Mouse (Mus musculus) C2C12 (cell line): ENCODE measurements around the gene Fbxw11.

Experiments used
- CTCF ChIP-seq: IDR thresholded peaks from one replicate; pipeline ENCODE4 v1.5.1; 2011; ENCODE audit not compliant: control insufficient read depth, insufficient read depth, insufficient read length
- FOSL1 ChIP-seq: IDR thresholded peaks from one replicate; pipeline ENCODE4 v1.8.0; 2011; ENCODE audit warnings: mild to moderate bottlenecking, low read length; ENCODE audit not compliant: poor library complexity, insufficient read depth, severe bottlenecking
- MAX ChIP-seq: IDR thresholded peaks from one replicate; pipeline ENCODE4 v1.6.1; 2011; ENCODE audit warnings: mild to moderate bottlenecking, control low read depth
- MYOD1 ChIP-seq: IDR thresholded peaks from one replicate; pipeline ENCODE4 v1.6.1; 2011; ENCODE audit warnings: low read depth; ENCODE audit not compliant: control insufficient read depth, insufficient read length
- USF1 ChIP-seq: IDR thresholded peaks from one replicate; pipeline ENCODE4 v1.6.1; 2011; ENCODE audit warnings: low read depth, mild to moderate bottlenecking, control low read depth, moderate library complexity

DNA sequence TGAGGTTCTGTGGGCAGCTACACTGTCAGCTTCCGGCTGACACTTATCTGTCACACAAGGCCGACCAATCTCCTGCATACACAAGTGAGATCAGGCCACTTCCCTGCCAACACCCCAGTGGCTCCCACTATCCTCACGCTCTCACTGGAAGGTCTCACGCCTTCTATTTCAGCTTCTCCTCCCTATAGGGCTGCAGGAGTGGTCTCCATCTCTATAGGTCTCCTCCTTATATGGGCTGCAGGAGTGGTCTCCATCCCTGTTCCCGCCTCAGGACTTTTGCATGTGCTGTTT lies 110.0 kb downstream of the Fbxw11 start:
- TF ChIP-seq CTCF (no peak), MAX (no peak), USF1 (no peak), FOSL1 (no peak), MYOD1 (no peak)
